Mouse (Mus musculus): ENCODE measurements around the gene Tcf7l2.
A peak's percentile ranks its signal among the peaks of the same experiment; 100 is the strongest.

DNA sequence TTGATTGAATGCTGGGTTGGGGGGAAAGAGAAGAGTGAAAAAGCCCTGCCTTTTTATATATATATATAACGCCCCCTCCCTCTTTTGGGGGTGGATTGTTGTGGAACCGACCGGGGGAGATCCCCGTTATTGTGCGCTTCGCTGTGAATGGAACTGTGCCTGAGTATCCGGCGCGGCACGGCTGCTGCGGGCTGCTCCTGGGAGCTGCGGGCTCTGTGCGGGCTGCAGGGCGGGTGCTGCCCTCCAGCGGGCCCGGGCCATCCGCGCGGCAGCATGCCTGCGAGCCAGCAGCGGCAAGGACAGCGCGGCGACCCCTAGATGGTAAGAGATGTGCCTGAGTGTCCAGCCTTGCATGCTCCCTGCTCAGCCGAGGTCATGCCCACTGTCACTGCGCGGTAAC lies 153.7 kb downstream of the Tcf7l2 start:
- TF ChIP-seq CTCF (IDR thresholded peaks at IDR 0.05; ENCODE audit: low read depth, low read length): peak; percentile 51
- TF ChIP-seq POLR2A (IDR thresholded peaks at IDR 0.05; ENCODE audit: extremely low read depth, insufficient read depth, low read length): no peak

Data from liver, adult 2 months (tissue).